17 mouse cellular contexts compared by ENCODE assay signal in genomic region chrX:77219355-77219754, GRCm38 (mm10).
DNase-seq lines count a peak whose midpoint lies in the region; ATAC-seq lines count a peak whose summit lies in the region.
"Had no signal": no experiment of that assay in that cellular context is flagged by ENCODE, and none has a peak within 500 bp of the region (broad histone marks: within the 10 kb centered on the region; RNA-seq: fewer than 3 reads in every experiment).

No protein-coding gene starts in this region.

- peak; percentile 91 for ATAC-seq in frontal cortex, adult (ENCODE audit: low TSS enrichment)
- ATAC-seq in midbrain, embryonic 16.5 days, result peak; percentile 77; the same call in 1 of the 2 replicates
- ATAC-seq in midbrain, embryonic 13.5 days, result no peak
- no peak for ATAC-seq in liver, embryonic 11.5 days (replicated peaks; ENCODE audit: low FRiP score)

- no peak for DNase-seq in frontal cortex, postnatal 25 days (ENCODE audit: low spot score in 2 of 2)
- DNase-seq in adrenal gland, postnatal 36 days, result peak; percentile 16 to 34
- DNase-seq in telencephalon, adult 2 months (ENCODE audit: low read depth, low spot score), result peak; percentile 26
- no peak for DNase-seq in liver, embryonic 11.5 days (ENCODE audit: low spot score)
- DNase-seq: cerebellum, adult 8-10 months; gastrocnemius, adult 2 months; kidney, adult 9 months; lung, postnatal 4 days; retina, postnatal 1 day; thymus, adult 2 months had no signal

- no peak overlapping the region for H3K9ac ChIP-seq in midbrain, embryonic 16.5 days (ENCODE audit: low read depth, low read length)
- H3K9ac ChIP-seq in midbrain, embryonic 13.5 days (replicated peaks), result no peak overlapping the region
- H3K9ac ChIP-seq in liver, embryonic 11.5 days (ENCODE audit: low read depth, low read length), result no peak overlapping the region
- H3K9ac ChIP-seq: limb, embryonic 12.5 days; neural tube, embryonic 15.5 days had no signal

- H3K36me3 ChIP-seq in midbrain, embryonic 16.5 days (ENCODE audit: control insufficient read depth, insufficient read depth, low read length), result no peaks in the 10 kb centered on the region
- H3K36me3 ChIP-seq in midbrain, embryonic 13.5 days, result no peaks in the 10 kb centered on the region
- H3K36me3 ChIP-seq in liver, embryonic 11.5 days (ENCODE audit: control insufficient read depth, insufficient read depth, low read length), result no peaks in the 10 kb centered on the region
- H3K36me3 ChIP-seq: limb, embryonic 12.5 days; neural tube, embryonic 15.5 days had no signal

- H3K9me3 ChIP-seq in midbrain, embryonic 16.5 days (replicated peaks; ENCODE audit: control insufficient read depth, low read length, poor library complexity, severe bottlenecking), result no peaks in the 10 kb centered on the region
- no peaks in the 10 kb centered on the region for H3K9me3 ChIP-seq in midbrain, embryonic 13.5 days
- H3K9me3 ChIP-seq in liver, embryonic 11.5 days (ENCODE audit: control insufficient read depth, low read length), result no peaks in the 10 kb centered on the region
- H3K9me3 ChIP-seq: limb, embryonic 12.5 days; neural tube, embryonic 15.5 days had no signal

- no peaks in the 10 kb centered on the region for H3K27me3 ChIP-seq in midbrain, embryonic 16.5 days (ENCODE audit: control insufficient read depth, insufficient read depth, low read depth, low read length)
- no peaks in the 10 kb centered on the region for H3K27me3 ChIP-seq in midbrain, embryonic 13.5 days
- no peaks in the 10 kb centered on the region for H3K27me3 ChIP-seq in liver, embryonic 11.5 days (replicated peaks; ENCODE audit: control insufficient read depth, insufficient read depth, low read length)
- H3K27me3 ChIP-seq: limb, embryonic 12.5 days; neural tube, embryonic 15.5 days had no signal

- H3K27ac ChIP-seq in midbrain, embryonic 16.5 days (ENCODE audit: low read length), result no peak overlapping the region
- no peak overlapping the region for H3K27ac ChIP-seq in midbrain, embryonic 13.5 days
- no peak overlapping the region for H3K27ac ChIP-seq in liver, embryonic 11.5 days (ENCODE audit: low read depth, low read length)
- H3K27ac ChIP-seq: gastrocnemius, adult 2 months; layer of hippocampus, adult 2 months; limb, embryonic 12.5 days; neural tube, embryonic 15.5 days had no signal

- no peak overlapping the region for H3K4me3 ChIP-seq in midbrain, embryonic 16.5 days (ENCODE audit: low read depth, low read length)
- no peak overlapping the region for H3K4me3 ChIP-seq in midbrain, embryonic 13.5 days (replicated peaks)
- no peak overlapping the region for H3K4me3 ChIP-seq in liver, embryonic 11.5 days (ENCODE audit: low read depth, low read length)
- H3K4me3 ChIP-seq: erythroblast, embryonic 14.5 days; gastrocnemius, adult 2 months; layer of hippocampus, adult 2 months; limb, embryonic 12.5 days; neural tube, embryonic 15.5 days had no signal

- no peaks in the 10 kb centered on the region for H3K4me1 ChIP-seq in midbrain, embryonic 16.5 days (ENCODE audit: control insufficient read depth, insufficient read depth, low read length)
- no peaks in the 10 kb centered on the region for H3K4me1 ChIP-seq in midbrain, embryonic 13.5 days (replicated peaks)
- H3K4me1 ChIP-seq in liver, embryonic 11.5 days (replicated peaks; ENCODE audit: control insufficient read depth, insufficient read depth, low read length), result no peaks in the 10 kb centered on the region
- H3K4me1 ChIP-seq: limb, embryonic 12.5 days; neural tube, embryonic 15.5 days had no signal

- no peak overlapping the region for H3K4me2 ChIP-seq in midbrain, embryonic 16.5 days (ENCODE audit: low read length)
- no peak overlapping the region for H3K4me2 ChIP-seq in midbrain, embryonic 13.5 days (replicated peaks)
- H3K4me2 ChIP-seq in liver, embryonic 11.5 days, result no peak overlapping the region
- H3K4me2 ChIP-seq: limb, embryonic 12.5 days; neural tube, embryonic 15.5 days had no signal

- 43% methylated on average over 6 of the region's 6 CpGs for WGBS in midbrain, embryonic 16.5 days
- WGBS in midbrain, embryonic 13.5 days, result 55% methylated on average over 6 of the region's 6 CpGs
- WGBS in liver, embryonic 11.5 days, result 66% methylated on average over 6 of the region's 6 CpGs

Comparison
In these comparisons a context has a peak if more than half of its experiments do, and no peak if none do; other contexts are left out.
1. ATAC-seq: peak in frontal cortex, adult (single experiment) and midbrain, embryonic 16.5 days (single experiment); none in midbrain, embryonic 13.5 days (single experiment) and liver, embryonic 11.5 days (single experiment).
2. DNase-seq: peak in adrenal gland, postnatal 36 days (2 of 2) and telencephalon, adult 2 months (single experiment); none in frontal cortex, postnatal 25 days (0 of 2) and liver, embryonic 11.5 days (single experiment).